Mouse (Mus musculus): ENCODE measurements around the gene Ints5. TPM values are rescaled to one million over a fixed set of nuclear protein-coding genes. Genes with fewer than 3 reads are reported as not detected.

Gene Ints5
- polyA plus RNA-seq, 1 experiment from 2014 or later: 22.0 TPM

DNA sequence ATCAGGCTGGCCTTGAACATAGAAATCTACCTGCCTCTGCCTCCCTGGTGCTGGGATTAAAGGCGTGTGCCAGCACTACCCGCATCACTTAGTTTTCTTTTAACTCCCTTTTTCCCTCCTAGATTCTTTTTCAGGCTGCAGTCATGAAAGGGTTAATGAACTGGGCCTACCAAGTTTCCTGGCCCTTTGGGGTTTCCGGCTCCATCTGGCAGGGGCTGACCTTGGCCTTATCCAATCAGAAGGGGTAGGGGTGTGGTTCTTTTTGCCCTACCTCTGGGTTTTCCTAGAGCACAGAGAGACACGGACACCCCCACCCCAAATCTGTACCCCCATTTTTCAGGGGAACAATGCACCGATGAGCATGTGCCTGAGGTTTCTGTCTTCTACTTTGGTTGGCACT lies 51.9 kb downstream of the Ints5 start:
- no peak for ATAC-seq (ENCODE audit: low read depth)
- Histone ChIP-seq H3K36me3 (ENCODE audit: control insufficient read depth, insufficient read depth, low read length) (peaks cover 43% of the 10 kb centered on the region), H3K4me1 (ENCODE audit: control insufficient read depth, insufficient read depth, low read length) (peaks cover 20% of the 10 kb centered on the region), H3K4me3 (ENCODE audit: low read depth, low read length) (no peak overlapping the region; the same call in 1 of the 2 replicates), H3K27me3 (ENCODE audit: control insufficient read depth, insufficient read depth, low read length) (no peaks in the 10 kb centered on the region), H3K9ac (replicated peaks; ENCODE audit: low read depth, low read length) (no peak overlapping the region; the same call in 1 of the 2 replicates), H3K9me3 (ENCODE audit: control insufficient read depth, low read length) (no peaks in the 10 kb centered on the region), H3K4me2 (ENCODE audit: low read depth, low read length) (peak overlapping the region; percentile 24), H3K27ac (ENCODE audit: low read depth, low read length) (no peak overlapping the region)
- WGBS: 33% methylated on average over 5 of the region's 5 CpGs

DNA sequence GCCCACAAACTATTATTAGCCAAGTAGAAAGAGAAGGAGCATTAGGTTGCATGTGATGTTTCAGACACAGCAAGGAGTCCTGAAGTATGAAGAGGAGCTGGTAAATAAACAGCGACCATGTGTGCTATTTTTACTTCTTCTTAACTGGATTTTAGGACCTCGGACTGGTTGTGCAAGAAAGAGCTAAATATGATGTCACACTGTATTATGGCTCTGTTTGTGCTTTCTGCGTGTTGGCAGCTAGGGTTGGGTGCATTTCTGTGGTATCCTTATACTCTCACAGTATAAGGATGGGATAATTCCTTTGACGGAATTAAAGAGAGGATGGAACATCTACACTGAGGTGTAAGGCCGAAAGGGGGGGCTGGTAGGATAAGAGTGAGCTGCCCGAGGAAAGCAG lies 52.4 kb downstream of the Ints5 start:
- no peak overlapping the region; the same call in 1 of the 2 replicates for H3K4me3 ChIP-seq (ENCODE audit: low read depth, low read length)
- WGBS: 91% methylated on average over 6 of the region's 6 CpGs
- H3K27ac ChIP-seq (ENCODE audit: low read depth, low read length): no peak overlapping the region
- H3K9me3 ChIP-seq (ENCODE audit: control insufficient read depth, low read length): no peaks in the 10 kb centered on the region
- H3K4me1 ChIP-seq (ENCODE audit: control insufficient read depth, insufficient read depth, low read length): peaks cover 20% of the 10 kb centered on the region
- no peak overlapping the region; the same call in 1 of the 2 replicates for H3K9ac ChIP-seq (replicated peaks; ENCODE audit: low read depth, low read length)
- peaks cover 46% of the 10 kb centered on the region for H3K36me3 ChIP-seq (ENCODE audit: control insufficient read depth, insufficient read depth, low read length)
- no peak for ATAC-seq (ENCODE audit: low read depth)
- H3K4me2 ChIP-seq (ENCODE audit: low read depth, low read length): peak overlapping the region; percentile 24; the same call in 1 of the 2 replicates
- no peaks in the 10 kb centered on the region for H3K27me3 ChIP-seq (ENCODE audit: control insufficient read depth, insufficient read depth, low read length)

DNA sequence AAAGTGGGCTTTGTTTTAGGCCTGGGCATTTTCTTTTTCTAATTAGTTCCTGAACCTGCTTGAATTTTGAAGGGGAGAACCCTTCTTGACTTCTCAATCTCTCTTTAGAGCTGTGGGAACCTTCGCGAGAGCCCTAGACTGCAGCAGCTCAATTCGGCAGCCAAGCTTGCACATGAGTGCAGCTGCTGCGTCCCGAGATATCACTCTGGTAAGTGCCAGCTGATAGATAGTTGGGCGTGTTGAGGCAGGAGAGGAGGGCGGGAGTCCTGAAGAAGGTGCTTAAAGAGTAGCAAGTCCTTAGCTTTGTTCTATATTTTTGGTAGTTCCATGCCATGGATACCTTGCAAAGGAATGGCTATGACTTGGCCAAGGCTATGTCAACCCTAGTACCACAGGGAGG lies 54.1 kb downstream of the Ints5 start:
- Histone ChIP-seq H3K9ac (replicated peaks; ENCODE audit: low read depth, low read length) (no peak overlapping the region), H3K4me2 (ENCODE audit: low read depth, low read length) (no peak overlapping the region), H3K36me3 (ENCODE audit: control insufficient read depth, insufficient read depth, low read length) (peaks cover 63% of the 10 kb centered on the region), H3K27ac (ENCODE audit: low read depth, low read length) (no peak overlapping the region), H3K9me3 (ENCODE audit: control insufficient read depth, low read length) (no peaks in the 10 kb centered on the region), H3K4me3 (ENCODE audit: low read depth, low read length) (no peak overlapping the region), H3K4me1 (ENCODE audit: control insufficient read depth, insufficient read depth, low read length) (peaks cover 14% of the 10 kb centered on the region; the same call in 1 of the 2 replicates), H3K27me3 (ENCODE audit: control insufficient read depth, insufficient read depth, low read length) (no peaks in the 10 kb centered on the region)
- no peak for ATAC-seq (ENCODE audit: low read depth)
- 94% methylated on average over 7 of the region's 7 CpGs for WGBS

Small RNA genes within 50 kb of the gene (microRNA-seq; reads per million reads assigned to microRNA genes)
- gene Mir5136: not detected

Other genes with a start within 250 kb of the Ints5 start
- 0.19 and 0.26 TPM in 2 replicates for gene Chrm1, start 229.2 kb upstream of the Ints5 start, polyA plus RNA-seq (2014; fragmentation: Nextera tagmentation; extraction: Ambion mirVana)
- gene Slc3a2, start 169.6 kb upstream of the Ints5 start, polyA plus RNA-seq (2014; fragmentation: Nextera tagmentation; extraction: Ambion mirVana): 145 and 163 TPM in 2 replicates
- 88.5 and 91.5 TPM in 2 replicates for gene Wdr74, start 157.2 kb upstream of the Ints5 start, polyA plus RNA-seq (2014; fragmentation: Nextera tagmentation; extraction: Ambion mirVana)
- 1.8 and 2.6 TPM in 2 replicates for gene 1700092M07Rik, start 152.3 kb upstream of the Ints5 start, polyA plus RNA-seq (2014; fragmentation: Nextera tagmentation; extraction: Ambion mirVana)
- 115 and 120 TPM in 2 replicates for gene Stx5a, start 151.6 kb upstream of the Ints5 start, polyA plus RNA-seq (2014; fragmentation: Nextera tagmentation; extraction: Ambion mirVana)
- gene Nxf1, start 135.9 kb upstream of the Ints5 start, polyA plus RNA-seq (2014; fragmentation: Nextera tagmentation; extraction: Ambion mirVana): 120 and 140 TPM in 2 replicates
- 223 and 263 TPM in 2 replicates for gene Tmem223, start 122.0 kb upstream of the Ints5 start, polyA plus RNA-seq (2014; fragmentation: Nextera tagmentation; extraction: Ambion mirVana)
- 25.9 and 32.7 TPM in 2 replicates for gene Tmem179b, start 118.5 kb upstream of the Ints5 start, polyA plus RNA-seq (2014; fragmentation: Nextera tagmentation; extraction: Ambion mirVana)
- 17.7 and 19.0 TPM in 2 replicates for gene Taf6l, start 106.6 kb upstream of the Ints5 start, polyA plus RNA-seq (2014; fragmentation: Nextera tagmentation; extraction: Ambion mirVana)
- gene Polr2g, start 94.4 kb upstream of the Ints5 start, polyA plus RNA-seq (2014; fragmentation: Nextera tagmentation; extraction: Ambion mirVana): 141 and 153 TPM in 2 replicates
- gene Zbtb3, start 90.5 kb upstream of the Ints5 start, polyA plus RNA-seq (2014; fragmentation: Nextera tagmentation; extraction: Ambion mirVana): 7.1 and 7.7 TPM in 2 replicates
- 52.2 and 54.3 TPM in 2 replicates for gene Ttc9c, start 73.7 kb upstream of the Ints5 start, polyA plus RNA-seq (2014; fragmentation: Nextera tagmentation; extraction: Ambion mirVana)
- gene Hnrnpul2, start 73.0 kb upstream of the Ints5 start, polyA plus RNA-seq (2014; fragmentation: Nextera tagmentation; extraction: Ambion mirVana): 9.1 and 9.5 TPM in 2 replicates
- gene AC129217.1, start 63.2 kb upstream of the Ints5 start, polyA plus RNA-seq (2014; fragmentation: Nextera tagmentation; extraction: Ambion mirVana): not detected in 2 replicates
- 86.3 and 94.5 TPM in 2 replicates for gene Bscl2, start 55.5 kb upstream of the Ints5 start, polyA plus RNA-seq (2014; fragmentation: Nextera tagmentation; extraction: Ambion mirVana)
- 459 and 608 TPM in 2 replicates for gene Gng3, start 53.8 kb upstream of the Ints5 start, polyA plus RNA-seq (2014; fragmentation: Nextera tagmentation; extraction: Ambion mirVana)
- gene Lrrn4cl, start 42.2 kb upstream of the Ints5 start, polyA plus RNA-seq (2014; fragmentation: Nextera tagmentation; extraction: Ambion mirVana): 0.99 and 1.3 TPM in 2 replicates
- 135 and 142 TPM in 2 replicates for gene Ubxn1, start 21.5 kb upstream of the Ints5 start, polyA plus RNA-seq (2014; fragmentation: Nextera tagmentation; extraction: Ambion mirVana)
- 63.2 and 64.1 TPM in 2 replicates for gene Uqcc3, start 12.1 kb upstream of the Ints5 start, polyA plus RNA-seq (2014; fragmentation: Nextera tagmentation; extraction: Ambion mirVana)
- gene Lbhd1, start 9.3 kb upstream of the Ints5 start, polyA plus RNA-seq (2014; fragmentation: Nextera tagmentation; extraction: Ambion mirVana): 30.8 and 31.7 TPM in 2 replicates
- not detected in 2 replicates for gene Gm49403, start 9.1 kb upstream of the Ints5 start, polyA plus RNA-seq (2014; fragmentation: Nextera tagmentation; extraction: Ambion mirVana)
- 39.0 and 48.9 TPM in 2 replicates for gene 1810009A15Rik, start 4.2 kb upstream of the Ints5 start, polyA plus RNA-seq (2014; fragmentation: Nextera tagmentation; extraction: Ambion mirVana)
- 0.39 TPM in 1 of 2 replicates, not detected in the other for gene Gm49416, start 4.1 kb upstream of the Ints5 start, polyA plus RNA-seq (2014; fragmentation: Nextera tagmentation; extraction: Ambion mirVana)
- gene Ganab, start 5.1 kb downstream of the Ints5 start, polyA plus RNA-seq (2014; fragmentation: Nextera tagmentation; extraction: Ambion mirVana): 69.9 and 92.2 TPM in 2 replicates
- 66.3 and 67.2 TPM in 2 replicates for gene B3gat3, start 27.4 kb downstream of the Ints5 start, polyA plus RNA-seq (2014; fragmentation: Nextera tagmentation; extraction: Ambion mirVana)
- gene Rom1, start 36.4 kb downstream of the Ints5 start, polyA plus RNA-seq (2014; fragmentation: Nextera tagmentation; extraction: Ambion mirVana): 1.1 and 1.7 TPM in 2 replicates
- gene Eml3, start 36.5 kb downstream of the Ints5 start, polyA plus RNA-seq (2014; fragmentation: Nextera tagmentation; extraction: Ambion mirVana): 6.2 and 8.7 TPM in 2 replicates
- 29.1 and 33.7 TPM in 2 replicates for gene Mta2, start 48.9 kb downstream of the Ints5 start, polyA plus RNA-seq (2014; fragmentation: Nextera tagmentation; extraction: Ambion mirVana)
- gene Tut1, start 60.8 kb downstream of the Ints5 start, polyA plus RNA-seq (2014; fragmentation: Nextera tagmentation; extraction: Ambion mirVana): 20.4 and 25.3 TPM in 2 replicates
- gene Eef1g, start 74.0 kb downstream of the Ints5 start, polyA plus RNA-seq (2014; fragmentation: Nextera tagmentation; extraction: Ambion mirVana): 297 and 333 TPM in 2 replicates
- 2.7 and 3.7 TPM in 2 replicates for gene Ahnak, start 96.3 kb downstream of the Ints5 start, polyA plus RNA-seq (2014; fragmentation: Nextera tagmentation; extraction: Ambion mirVana)
- not detected in 2 replicates for gene Scgb1a1, start 195.0 kb downstream of the Ints5 start, polyA plus RNA-seq (2014; fragmentation: Nextera tagmentation; extraction: Ambion mirVana)
- gene Asrgl1, start 242.6 kb downstream of the Ints5 start, polyA plus RNA-seq (2014; fragmentation: Nextera tagmentation; extraction: Ambion mirVana): 22.3 and 31.3 TPM in 2 replicates